Mouse (Mus musculus) inflammation-experienced regulatory T-cells, adult 6 months (primary cell): ENCODE measurements around the gene Clec16a. TPM values are rescaled to one million over a fixed set of nuclear protein-coding genes. Genes with fewer than 3 reads are reported as not detected.

ENCODE experiments used
- ATAC-seq: one replicate; pipeline ENCODE4 v1.8.0; 2017
- polyA plus RNA-seq, 3 experiments: library from polyadenylated mRNA; unstranded; fragments of 100-300 nt; shearing (Covaris generic); gene quantifications; one replicate each; pipeline ENCODE4 v1.2.1; 2017

Gene Clec16a
- polyA plus RNA-seq, 3 experiments from 2014 or later = 5.7 to 10.2 (median 7.8) TPM

GRCm38 (mm10) chr16:10727630-10728029, 182.5 kb downstream of the Clec16a start:
- no peak for ATAC-seq

GRCm38 (mm10) chr16:10728886-10729285, 183.7 kb downstream of the Clec16a start:
- ATAC-seq = no peak

- no peak for ATAC-seq
Observed at GRCm38 (mm10) chr16:10730941-10731340, 185.8 kb downstream of the Clec16a start.

DNA sequence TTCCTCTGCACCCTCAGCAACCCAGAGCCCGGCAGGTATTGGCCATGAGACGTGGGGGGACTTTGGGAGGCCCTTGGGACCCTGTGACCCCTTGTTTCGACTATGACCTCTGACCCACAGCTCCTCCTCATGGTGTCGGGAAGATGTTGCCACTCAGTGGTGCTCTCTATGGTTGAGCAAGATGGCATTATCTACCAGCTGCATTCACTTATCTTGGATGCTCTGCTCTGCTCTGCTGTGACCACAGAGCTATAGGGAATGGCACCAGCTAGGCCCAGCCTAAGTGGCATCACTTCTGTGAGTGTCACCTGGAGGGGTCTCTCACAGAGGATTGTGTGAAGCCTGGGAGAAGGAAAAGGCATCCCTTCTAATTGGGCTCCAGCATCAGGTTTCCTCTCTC, 186.6 kb downstream of the Clec16a start:
- ATAC-seq = no peak

- ATAC-seq = peak; percentile 96
Observed at GRCm38 (mm10) chr16:10732421-10732820, 187.3 kb downstream of the Clec16a start.

DNA sequence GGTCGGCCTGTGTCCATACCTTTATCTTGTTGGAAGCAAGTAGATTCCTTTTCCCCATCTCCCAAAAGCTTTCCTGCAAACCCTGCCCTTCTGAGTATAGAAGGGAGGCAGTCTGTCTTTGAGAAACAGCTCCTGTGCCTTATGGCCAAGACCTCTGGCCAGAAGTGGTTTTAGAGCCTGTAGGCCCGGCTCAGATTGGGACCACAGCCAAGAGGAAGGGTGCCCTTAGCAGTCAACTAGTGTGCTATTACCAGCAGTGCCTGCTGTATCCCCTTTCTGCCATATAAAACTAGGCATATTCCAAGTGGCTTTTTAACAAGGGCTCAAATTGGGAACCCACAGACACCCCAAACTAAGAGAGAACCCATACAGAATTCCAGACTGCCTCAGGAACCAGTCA, 190.6 kb downstream of the Clec16a start:
- ATAC-seq = no peak

DNA sequence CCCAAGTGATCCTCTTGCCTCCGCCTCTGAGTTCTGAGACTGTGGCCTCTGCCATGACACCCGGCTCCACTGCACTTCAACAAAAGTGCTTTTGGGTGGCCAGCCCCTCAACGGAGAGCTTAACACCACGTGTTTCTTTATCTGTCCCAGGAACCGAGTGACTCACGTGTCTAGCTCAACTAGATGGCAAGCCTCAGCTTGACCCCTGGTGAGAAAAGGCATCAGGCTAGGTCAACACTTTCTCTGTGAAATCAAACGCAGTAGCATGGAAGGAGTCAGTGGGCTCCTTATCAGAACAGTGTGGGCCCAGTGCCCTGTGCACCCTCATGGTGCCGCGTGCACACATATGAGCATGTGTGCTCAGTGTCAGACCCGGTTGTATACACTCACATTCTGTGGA, 191.2 kb downstream of the Clec16a start:
- ATAC-seq = no peak

- ATAC-seq = no peak
Observed at GRCm38 (mm10) chr16:10737571-10737970, 192.4 kb downstream of the Clec16a start.

GRCm38 (mm10) chr16:10738866-10739265, 193.7 kb downstream of the Clec16a start:
- no peak for ATAC-seq

DNA sequence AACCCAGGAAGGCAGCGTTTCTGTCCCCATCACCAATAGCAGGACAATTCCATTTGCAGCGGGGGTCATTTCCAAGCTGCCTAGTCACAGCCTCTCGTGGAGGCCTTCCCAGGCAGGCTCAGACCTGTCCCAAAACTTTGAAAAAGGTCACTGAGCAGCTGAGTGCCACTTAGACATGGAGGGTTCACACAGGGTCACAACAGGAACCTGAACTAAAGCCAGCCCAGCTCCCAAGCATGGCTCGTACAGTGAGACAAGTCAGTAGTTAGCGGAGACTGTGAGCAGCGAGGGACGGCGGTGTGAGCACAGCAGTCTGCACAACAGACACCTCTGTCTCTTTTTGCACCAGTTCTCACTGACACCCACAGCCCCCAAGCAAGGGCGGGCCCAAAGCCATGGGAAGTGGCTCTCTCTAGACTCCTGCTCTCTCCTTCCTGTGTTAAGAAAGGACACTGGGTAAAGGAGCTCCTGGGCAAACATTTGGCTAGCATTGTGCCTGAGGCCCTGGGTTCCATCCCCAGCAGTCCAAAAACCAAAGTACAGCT, 194.8 kb downstream of the Clec16a start:
- ATAC-seq = no peak

GRCm38 (mm10) chr16:10741082-10741481, 195.9 kb downstream of the Clec16a start:
- peak; percentile 98 for ATAC-seq

GRCm38 (mm10) chr16:10749226-10749625, 204.1 kb downstream of the Clec16a start:
- ATAC-seq = no peak

- no peak for ATAC-seq
Observed at GRCm38 (mm10) chr16:10749824-10750223, 204.7 kb downstream of the Clec16a start.

GRCm38 (mm10) chr16:10754521-10755296, 209.6 kb downstream of the Clec16a start:
- no peak for ATAC-seq

- ATAC-seq = no peak
Observed at GRCm38 (mm10) chr16:10756168-10756567, 211.0 kb downstream of the Clec16a start.

GRCm38 (mm10) chr16:10761182-10761581, 216.0 kb downstream of the Clec16a start:
- no peak for ATAC-seq

DNA sequence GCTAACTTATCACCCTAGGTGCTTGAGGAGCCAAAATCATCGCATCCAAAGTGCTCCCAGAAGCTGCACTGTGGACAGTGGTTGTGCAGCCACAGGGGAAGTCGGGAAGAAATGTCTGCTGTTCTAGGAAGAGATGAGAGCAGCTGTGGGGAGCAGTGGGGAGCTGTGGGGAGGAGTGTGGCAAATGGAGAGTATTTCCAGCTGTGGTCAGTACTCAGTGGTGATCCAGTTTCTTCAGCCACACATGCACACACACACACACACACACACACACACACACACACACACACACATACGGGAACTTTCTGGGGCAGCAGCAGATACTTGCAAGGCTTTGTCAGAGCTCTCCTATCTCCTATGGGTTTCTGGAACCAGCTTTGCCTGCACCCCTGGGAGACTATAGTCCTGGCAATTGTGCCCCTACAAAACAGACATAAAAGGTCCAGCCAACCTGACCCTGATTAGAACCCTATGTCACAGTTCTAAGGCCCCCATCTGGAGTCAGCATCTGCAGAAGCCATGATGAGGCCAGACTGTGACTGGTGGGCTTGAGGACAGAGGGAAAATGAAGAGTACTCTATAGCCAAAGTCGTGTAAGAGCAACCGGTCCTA, 217.5 kb downstream of the Clec16a start:
- no peak for ATAC-seq

DNA sequence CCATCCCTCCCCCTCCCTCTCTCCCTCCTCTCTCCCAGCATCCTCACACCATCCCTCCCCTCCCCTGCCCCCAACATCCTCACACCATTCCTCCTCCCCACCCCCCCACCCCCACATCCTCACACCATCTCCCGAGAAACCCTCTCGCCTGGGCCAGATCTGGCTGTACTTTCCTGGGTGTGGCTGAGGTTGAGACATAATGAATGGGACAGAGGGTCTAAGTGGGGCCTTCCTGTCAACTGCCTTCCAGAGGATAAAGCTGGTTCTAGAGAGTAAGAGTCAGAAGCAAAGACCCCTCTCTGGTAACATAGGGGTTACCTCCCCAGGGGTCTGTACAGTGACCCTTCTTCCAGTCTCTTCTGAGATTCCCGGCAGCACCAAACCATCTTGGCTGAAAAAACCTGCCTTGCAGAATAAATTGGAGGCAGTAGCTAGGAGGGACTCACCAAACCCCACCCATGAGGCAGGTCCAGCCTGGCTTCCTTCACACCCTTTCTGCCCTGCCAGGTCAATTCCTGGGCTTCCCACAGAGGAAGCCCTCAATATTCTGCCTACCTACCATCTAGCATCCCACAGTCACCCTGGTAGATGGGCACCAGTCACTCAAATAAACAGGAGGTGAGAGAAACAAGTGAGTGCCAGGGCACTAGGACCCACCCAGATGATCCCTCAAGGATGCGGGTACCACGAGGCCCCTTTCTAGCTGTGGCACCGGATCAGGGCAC, 218.6 kb downstream of the Clec16a start:
- no peak for ATAC-seq

DNA sequence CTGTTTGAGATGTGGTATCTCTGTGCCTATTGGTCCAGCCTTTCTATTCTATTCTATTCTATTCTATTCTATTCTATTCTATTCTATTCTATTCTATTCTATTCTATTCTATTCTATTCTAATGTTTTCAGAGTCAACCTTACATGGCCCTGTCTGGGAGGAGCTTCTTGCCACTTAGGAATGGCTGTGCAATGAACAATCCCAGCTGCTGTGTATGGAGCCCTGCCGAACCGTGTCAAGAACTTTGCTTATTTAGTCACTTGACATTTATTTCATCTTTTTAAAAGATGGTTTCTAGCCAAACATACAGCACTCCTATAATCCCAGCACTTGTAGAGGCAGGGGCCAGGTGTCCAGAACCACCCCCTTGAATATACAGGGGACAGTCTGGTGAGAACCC, 219.2 kb downstream of the Clec16a start:
- ATAC-seq = no peak

DNA sequence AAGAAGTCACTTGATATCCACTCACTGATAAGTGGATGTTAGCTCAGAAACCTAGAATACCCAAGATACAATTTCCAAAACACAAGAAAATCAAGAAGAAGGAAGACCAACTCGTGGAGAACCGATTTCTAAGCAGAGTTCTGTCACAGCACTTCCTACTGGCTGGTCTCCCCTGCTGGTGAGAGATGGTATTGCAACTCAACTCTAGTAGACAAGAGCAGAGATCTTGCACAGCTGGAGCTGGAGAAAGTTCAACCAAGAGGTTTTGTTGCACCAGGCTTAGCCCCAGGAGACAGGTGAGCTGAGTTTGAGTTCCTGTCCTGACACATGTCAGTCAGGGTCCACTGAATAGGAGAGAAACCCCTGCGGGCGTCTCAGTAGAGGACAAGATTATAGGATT, 222.0 kb downstream of the Clec16a start:
- ATAC-seq = no peak

DNA sequence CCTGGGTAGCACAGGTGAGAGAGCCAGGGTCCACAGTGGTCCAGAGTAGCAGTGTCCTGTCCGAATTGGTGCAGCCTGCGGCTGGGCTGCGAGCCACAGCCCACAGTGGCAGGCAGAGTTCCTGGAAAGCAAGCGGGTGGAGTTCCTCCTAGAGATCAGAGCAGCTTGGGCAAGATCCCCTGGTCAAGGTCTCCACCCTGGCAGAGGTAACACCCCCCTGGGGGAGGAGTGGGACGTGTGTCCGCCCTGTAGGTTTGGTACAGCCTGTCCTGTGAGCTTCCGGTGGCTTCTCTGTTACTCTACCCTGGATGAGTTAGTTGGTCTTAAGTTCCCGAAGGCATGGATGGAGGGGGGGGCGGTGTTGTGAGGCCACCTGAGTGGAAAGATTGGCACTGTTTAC, 223.7 kb downstream of the Clec16a start:
- ATAC-seq = no peak

GRCm38 (mm10) chr16:10769661-10770060, 224.5 kb downstream of the Clec16a start:
- ATAC-seq = peak; percentile 72
